Mouse (Mus musculus): ENCODE data around the gene Fstl4. TPM values are rescaled to one million over a fixed set of nuclear protein-coding genes. Genes with fewer than 3 reads are reported as not detected.
"Not testable (repeated sequence)": the region's sequence is repeated elsewhere in the genome, so short reads cannot be mapped to it uniquely, and the experiment has no call there.

Gene Fstl4
- total RNA-seq, 2 experiments from 2014 or later = not detected

DNA sequence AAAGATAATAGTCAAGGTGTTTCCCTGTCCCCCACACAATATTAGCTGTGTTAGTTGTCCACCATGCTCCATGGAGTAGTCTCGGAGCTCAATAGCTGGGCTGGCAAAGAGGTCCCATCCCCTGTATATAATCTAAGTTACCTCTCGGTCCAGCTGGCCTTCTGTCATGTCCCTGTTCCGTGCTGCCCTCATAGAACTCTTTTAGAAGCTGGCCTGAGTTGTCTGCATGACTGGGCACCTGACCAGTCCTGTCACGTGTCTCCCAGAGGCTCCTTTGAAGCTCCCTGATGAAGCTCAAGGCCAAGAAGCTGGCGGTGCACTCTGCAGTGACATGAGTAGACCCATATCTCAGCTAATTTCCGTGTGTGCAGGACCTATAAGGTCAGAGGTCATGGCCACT, 316.9 kb downstream of the Fstl4 start:
- peak; percentile 55 for DNase-seq (ENCODE audit: low spot score)

DNA sequence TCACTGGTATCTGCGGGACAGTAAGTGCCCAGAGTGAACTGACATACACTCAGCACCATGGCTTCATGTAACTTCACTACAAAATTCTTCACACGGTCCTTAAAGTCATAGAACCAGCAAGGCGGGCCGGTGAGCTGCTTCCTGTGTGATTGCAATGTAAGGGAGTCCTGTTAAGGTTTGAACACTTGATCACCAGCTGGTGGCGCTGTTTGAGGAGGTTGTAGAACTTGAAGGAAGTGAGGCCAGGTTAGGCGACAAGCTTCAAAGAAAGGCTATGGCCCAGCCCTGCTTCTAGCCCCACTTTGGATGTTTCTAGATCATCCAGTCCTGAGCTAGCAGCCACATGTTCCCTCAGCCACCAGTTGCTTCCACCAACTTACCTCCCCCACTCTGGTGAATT, 320.9 kb downstream of the Fstl4 start:
- DNase-seq (ENCODE audit: low spot score) = peak; percentile 28

DNA sequence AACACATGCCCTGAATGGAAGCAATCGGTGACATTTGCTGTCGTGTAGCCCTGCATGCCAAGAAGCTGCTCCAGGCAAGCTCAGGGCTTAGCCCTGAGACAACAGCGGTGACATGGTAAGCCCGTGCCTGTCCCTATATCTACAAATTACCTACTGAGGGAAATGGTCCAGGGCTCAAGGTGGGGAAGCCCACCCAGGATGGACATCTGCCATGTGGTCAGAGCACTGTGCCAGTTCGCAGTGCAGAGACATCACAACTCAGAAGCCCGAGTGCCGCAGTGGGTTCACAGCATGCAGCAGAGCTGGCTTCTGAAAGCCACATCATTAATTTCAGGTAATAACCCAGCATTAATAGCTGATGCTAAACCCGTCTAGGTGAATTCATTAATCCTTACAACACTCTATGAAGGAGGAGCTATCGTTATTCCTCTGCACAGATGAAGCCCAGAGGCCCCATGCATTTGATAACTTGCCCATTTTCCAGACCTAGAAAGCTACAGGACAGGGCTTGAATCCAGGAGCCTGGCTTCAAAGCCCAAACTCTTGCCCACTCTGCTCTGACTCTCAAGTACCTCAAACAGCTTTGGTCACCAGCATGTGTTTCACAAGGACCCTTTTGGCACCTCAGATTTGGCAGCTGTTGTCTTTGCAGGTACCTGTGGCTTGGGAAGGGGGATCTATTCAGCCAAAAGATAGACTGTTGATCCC, 321.6 kb downstream of the Fstl4 start:
- no peak for DNase-seq (ENCODE audit: low spot score)

DNA sequence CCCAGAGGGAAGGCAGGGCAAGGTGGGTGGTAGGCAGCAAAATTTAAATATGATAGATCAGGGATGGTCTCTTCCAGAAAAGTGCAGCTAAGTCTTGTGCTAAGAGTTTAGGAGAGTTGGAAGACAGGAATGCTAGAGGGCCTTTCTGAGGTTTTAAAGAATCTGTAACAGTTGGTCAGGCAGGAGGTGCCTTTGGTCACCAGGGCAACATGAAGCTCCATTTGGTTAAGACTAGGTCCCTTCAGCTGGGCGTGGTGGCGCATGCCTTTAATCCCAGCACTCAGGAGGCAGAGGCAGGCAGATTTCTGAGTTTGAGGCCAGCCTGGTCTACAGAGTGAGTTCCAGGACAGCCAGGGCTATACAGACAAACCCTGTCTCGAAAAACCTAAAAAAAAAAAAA, 323.5 kb downstream of the Fstl4 start:
- not testable (repeated sequence) for DNase-seq (ENCODE audit: low spot score)

DNA sequence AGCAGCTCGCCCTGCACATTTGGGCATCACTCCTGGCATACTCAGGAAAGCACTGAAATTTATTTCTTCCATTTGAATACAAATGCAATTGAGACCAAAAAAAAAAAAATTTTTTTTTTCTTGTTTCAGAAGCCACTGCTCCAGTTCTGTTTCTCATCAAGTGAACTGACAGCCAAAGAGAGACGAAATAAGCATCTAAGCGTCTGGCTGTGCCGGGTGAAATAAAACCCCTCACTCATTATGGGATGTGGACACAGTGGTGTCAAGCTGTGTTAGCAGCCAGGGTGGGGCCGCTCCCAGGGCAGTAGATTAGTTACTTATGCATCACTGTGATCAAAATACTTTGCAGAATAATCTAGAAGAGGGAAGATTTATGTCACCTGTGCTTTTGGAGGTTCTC, 327.2 kb downstream of the Fstl4 start:
- no peak for DNase-seq (ENCODE audit: low spot score)

DNA sequence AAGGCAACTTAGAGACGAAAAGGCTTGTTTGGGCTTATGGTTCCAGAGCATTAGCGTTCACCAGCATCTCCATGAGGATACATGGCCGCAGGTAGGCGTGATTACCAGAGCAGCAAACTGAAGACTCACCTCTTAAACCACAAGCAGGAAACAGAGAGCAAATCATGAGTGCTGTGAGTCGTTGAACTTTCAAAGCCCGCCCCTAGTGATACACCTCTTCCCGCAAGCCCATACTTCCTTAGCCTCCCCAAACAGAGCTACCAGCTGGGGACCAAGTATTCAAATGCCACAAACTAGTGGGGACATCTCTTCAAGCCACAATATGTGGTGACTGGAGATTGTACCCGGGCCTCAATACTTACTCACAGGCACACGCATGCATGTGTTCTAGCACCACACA, 332.4 kb downstream of the Fstl4 start:
- no peak for DNase-seq (ENCODE audit: low spot score)

DNA sequence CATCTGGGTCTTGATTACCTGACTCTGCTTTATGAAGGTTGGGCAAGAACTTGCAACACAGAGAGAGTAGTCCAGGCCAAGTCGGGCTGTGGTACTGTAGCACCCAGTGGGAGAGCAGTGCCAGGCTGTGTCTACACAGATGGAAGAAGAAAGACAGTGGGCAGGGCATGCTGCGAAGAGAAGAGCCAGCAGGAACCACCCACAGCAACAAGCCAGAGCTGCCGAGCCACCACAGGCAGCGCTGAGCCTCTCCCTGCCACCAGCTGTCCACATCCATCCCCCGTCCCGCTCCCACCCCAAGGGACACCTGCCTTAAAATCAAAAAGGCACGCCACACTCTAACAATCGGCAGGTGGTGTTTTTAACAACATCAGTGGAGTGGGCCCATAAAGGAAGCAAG, 332.9 kb downstream of the Fstl4 start:
- DNase-seq (ENCODE audit: low spot score) = no peak

DNA sequence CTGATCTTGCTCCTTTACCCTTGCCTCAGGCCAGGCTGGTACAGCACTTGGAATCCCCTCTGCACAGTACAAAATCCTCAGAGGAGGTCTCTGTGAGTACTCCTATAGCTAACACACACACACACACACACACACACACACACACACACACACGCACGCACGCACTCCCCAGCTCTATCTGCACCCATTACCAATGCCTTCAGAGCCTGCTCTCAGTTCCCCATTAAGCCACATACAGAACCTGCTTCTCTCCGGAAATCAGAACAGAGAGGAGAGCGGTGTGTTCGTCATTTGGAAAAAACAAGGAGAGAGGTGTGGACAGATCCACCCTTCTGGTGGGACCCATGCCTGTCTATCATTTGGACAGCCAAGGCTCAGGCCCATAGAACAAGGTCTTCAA, 333.4 kb downstream of the Fstl4 start:
- no peak for DNase-seq (ENCODE audit: low spot score)

DNA sequence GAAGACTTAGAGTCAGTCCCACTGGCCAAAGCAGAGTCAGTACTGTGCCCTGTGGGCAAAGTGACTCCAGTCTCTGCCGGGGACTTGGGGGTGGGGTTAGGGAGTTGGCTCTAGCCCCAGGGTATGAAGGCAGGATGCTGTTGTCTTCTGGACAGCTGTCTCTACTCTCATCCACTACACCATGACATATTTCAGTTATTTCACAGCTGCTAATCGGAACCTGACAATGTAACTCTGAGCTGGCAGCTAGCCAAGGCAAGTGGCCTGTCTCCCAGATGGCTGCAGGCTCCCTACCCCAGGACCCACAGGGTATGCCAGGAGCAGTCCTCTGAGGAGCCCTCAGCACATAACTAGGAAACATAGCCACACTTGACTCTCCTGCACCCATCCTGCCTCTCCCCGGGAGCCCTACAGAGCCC, 334.4 kb downstream of the Fstl4 start:
- DNase-seq (ENCODE audit: low spot score) = no peak

DNA sequence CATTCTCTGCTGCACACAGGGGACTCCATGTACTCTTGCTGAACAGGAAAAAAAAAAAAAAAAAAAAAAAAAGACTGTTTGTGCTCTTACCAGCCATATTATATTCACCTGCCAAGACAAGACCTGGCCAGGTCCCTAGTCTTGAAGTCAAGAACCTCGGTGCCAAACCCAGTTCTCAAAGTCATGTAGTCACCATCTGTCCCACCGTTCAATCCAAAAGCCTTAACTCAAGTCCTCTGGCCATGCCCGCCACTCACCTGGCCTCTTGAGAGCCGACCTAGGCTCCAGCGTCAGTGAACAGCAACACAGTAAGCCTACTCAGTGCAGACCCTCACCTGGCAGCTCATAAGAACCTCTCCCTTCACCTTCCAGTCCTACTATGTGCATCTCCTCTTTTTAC, 334.9 kb downstream of the Fstl4 start:
- no peak for DNase-seq (ENCODE audit: low spot score)

DNA sequence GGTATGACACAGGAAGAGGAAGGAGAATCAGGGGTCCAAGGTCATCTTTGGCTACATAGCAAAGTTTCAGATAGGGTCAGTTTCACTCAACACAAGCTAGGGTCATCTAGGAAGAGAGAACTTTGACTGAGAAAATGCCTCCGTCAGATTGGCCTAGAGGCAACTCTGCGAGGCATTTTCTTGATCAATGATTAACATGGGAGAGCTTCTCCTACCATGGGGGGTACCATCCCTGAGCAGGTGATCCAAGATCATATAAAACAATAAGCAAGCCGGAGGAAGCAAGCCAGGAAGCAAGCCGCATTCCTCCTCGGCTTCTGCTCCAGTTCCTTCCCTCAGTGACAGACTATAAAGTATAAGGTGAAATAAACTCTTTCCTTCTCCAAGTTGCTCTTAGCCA, 337.3 kb downstream of the Fstl4 start:
- no peak for DNase-seq (ENCODE audit: low spot score)

DNA sequence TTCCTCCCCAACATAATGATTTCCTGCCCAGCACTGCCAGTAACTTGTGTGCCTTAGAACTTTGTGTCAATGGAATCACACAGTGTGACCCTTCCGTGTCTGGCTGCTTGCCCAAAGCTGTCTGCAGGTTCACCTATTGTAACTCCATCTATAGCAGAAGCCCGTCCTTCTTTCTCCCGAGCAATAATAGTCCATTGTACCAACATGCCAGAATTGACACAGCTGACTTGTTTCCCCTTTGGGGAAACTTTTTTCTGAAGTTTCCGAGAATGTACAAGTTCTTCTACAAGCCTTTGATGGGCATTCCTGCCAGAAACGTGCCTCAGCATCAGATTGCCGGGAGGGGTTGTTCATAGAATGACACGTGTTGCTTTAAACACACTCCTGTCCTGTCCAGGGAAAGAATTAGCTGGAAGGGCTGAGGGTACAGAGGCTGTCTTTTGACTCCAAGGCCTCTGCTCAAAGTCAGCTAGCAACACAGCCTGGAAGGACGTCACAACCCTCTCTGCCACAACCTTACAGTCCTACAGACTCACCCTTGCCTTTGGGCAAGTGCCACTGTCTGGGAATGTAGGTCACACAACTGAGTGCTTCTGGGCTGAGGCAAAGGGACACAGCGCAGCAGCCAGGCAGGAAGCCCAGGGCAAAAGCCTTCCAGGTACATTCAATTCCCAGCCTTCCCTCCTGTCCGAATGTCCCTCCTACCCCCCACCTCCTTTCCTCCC, 339.3 kb downstream of the Fstl4 start:
- DNase-seq (ENCODE audit: low spot score) = peak; percentile 75

DNA sequence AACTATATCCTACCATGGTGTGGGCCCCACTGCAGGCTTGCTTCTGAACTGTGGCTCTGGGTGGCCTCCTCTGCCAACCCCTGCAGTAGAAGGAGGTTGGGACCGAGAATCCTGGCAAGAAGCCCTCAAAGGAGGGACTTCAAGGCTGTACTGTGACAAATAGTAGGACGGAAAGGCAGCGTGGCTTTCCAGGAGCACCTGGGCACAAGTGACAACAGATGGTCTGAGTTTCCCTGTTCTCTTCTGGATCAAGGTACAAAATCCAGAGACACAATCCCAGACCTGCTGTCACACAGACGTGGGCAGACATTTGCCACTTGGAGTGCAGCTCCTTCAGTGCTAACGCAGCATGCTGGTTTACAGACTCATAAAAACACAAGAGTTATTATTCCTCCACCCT, 343.3 kb downstream of the Fstl4 start:
- DNase-seq (ENCODE audit: low spot score) = no peak

DNA sequence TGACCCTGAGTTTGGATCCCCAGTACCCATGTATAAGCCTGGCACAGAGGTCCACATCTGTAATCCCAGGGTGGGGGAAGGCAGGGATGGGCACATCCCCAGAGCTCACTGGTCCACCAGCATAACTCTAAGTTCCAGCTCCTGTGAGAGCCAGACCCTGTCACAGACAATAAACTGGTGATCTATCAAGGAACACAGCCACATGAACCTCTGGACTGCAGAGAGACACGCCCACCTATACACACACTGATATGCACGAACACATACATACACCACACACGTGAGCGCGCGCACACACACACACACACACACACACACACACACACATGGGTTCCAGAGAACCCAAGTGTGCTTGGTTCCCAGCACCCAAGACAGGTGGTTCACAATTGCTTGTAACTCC, 344.4 kb downstream of the Fstl4 start:
- DNase-seq (ENCODE audit: low spot score) = no peak

DNA sequence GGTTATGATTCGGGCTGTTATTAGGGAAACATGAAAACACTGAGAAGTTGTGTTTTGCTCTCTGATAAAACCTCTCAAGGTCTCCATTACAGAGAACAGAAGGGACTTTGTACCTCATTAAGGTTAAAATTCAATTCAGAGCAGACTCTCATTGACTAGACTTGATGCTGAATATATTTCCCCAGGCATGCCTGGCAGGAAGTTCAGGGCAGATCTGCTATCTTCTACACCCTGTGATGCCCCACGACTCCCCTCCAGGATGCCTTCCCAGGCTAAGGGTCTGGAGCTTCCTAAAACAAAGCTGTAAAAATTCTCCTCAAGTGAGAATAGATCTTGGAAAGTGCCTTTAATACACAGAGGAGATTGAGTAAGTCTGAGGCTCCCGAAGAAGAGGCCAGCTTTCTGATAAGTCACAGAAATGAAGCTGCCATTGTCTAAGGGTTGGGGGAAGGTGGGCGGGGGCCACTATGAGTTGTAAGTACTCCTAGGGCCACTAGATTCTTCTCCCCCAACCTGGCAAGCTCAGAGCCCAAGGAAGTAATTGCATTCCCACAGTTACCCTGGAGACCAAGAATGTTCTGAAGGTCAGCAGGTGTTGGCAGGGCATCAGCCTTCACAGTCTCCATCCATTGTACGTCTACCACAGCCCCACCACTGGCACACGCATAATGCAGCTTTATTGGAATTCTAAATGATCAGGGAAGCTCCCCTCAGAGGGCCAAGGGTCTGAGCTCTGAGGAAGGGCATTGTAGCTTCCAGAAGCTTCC, 345.4 kb downstream of the Fstl4 start:
- DNase-seq (ENCODE audit: low spot score) = no peak

DNA sequence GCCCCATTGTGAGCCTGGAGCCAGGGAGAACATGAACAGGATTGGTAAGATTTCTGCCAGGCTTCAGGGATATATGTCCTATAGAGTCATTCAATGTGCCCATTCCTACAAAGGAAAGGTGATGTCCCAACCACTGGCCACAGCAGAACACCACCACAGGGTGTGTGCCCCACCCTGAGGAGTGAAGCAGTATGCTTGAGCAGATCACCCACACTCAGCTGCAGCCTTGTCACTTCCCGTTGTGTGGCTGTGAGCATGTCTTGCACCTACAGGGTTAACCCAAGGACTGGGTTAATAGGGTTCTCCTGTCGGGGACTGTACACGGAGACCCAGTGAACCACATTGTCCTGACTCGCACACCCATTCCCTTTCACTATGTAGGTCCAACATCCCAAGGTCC, 351.3 kb downstream of the Fstl4 start:
- no peak for DNase-seq (ENCODE audit: low spot score)

DNA sequence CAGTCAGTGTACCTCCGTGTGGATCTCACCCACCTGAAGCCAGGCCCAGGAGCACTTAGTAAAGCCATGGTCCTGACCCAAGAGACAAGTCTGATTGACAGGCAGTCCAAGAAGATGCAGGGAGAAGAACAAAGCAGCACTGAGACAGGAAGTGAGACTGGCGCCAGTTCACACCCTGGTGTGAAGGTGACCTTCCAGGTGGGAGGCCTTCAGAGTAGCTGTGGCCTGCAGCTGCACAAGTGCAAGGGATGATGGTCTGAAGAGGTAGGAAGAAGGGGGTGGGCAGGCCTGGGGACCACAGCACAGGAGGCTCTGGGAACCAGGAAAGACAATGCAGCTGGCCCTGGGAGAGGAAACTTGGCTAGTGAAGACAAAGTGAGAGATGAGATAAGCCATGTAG, 351.9 kb downstream of the Fstl4 start:
- no peak for DNase-seq (ENCODE audit: low spot score)

DNA sequence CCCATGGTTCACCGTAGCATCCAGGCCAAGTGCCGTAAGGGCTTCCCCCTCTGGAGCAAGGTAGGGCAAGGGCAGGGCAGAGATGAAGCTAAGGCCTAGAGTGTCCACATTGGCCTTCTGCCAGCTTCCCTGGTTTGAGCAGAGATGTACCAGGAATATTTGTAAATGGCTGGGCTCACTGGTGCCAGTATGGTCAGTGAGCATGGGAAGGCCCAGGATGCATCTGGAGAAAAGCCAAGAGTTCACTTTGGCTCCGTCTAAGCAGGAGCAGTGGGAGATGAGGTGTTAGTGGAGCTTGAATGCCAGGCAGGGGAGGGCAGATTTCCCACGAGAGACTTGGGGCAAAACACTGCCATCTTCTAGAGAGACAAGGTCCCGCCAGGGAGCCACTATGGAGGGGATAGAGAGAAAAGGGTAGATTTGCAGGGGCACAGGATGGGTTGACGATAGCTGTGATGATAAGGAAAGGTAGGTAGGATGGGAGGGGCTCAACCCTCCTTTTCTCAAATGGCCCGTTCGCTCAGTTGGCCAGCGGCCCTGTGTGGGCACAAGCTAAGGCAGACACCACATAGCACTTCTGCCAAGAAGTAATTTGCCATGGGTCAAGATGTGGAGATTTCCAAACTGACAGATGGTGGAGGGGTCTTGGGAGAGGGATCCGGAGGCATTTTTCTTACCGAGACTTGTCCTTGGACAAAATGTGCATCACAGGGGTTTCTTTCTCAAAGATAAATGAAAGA, 354.0 kb downstream of the Fstl4 start:
- no peak for DNase-seq (ENCODE audit: low spot score)

DNA sequence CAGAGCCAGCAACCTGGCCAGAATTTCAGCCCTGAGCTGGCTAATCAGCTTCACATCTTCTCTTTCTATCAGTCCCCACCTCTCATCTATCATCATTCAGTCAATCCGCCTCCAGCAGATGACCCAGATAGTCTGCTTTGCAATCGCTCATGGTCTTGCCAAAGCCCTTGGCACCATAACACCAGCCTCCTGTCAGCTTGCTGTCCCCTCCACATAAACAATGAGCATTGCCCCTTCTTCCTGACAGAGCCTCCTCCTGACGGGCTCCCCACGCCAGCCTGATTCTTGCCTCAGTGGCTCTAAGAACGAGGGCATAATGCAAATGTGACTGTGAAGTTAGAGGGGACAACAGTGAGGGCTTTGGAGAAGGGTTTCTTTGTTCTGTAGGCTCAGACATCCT, 355.5 kb downstream of the Fstl4 start:
- no peak for DNase-seq (ENCODE audit: low spot score)

DNA sequence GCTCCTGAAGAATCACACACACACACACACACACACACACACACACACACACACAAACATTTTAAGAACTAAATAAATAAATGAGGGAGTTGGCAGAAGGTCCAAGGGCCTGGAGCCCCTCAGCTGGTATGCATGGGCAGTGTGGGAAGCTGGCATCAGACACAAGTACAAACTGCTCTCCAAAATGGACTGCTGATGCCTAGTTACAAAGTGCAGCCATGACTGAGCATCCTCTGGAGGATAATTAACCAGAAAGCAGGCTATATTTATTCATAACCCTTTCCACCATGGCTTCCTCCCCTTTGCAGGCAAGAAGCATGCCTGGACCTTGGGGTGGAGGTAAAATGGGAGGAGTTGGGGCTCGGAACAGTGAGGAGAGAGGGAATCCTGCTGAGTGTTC, 356.8 kb downstream of the Fstl4 start:
- no peak for DNase-seq (ENCODE audit: low spot score)

DNA sequence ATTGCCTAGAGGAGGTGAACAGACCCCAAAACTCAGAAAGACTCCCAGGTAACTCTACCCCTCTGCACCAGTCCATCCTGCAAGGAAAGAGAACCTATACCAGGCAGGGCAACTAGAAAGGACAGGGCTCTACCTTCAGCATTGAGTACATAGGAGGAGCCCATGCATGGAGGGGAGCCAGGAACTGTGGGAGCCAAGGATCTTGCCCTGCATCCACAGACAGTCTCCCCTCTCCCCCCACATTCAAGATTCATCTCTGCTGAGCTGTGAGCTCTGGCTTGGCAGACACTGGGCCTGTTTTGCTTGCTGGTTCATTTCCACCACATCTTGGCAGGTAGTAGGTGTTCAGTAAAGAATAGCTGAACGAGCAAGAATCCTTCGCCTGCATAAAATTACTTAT, 360.4 kb downstream of the Fstl4 start:
- DNase-seq (ENCODE audit: low spot score) = no peak

DNA sequence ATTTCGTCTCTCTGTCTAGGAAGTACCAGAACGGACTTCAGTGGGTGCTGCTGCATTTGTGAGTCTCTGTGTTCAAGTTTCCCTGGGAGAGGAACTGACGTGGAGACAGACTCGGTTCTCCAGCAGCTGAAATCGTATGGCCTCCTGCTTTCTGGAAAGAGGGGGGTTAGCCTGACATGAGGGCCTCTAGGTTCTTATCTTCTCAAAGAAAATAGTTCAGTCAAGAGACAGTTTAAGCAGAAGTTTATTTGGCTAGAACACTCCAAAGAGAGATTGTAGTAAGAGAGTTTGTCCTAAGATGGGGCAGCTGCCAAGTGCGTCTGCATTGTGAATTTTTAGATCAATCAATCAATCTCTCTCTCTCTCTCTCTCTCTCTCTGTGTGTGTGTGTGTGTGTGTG, 362.2 kb downstream of the Fstl4 start:
- DNase-seq (ENCODE audit: low spot score) = no peak
